Mouse (Mus musculus) induced T-regulatory cell, adult 2 months (primary cell): ENCODE measurements around the gene Ahcyl2.
A peak's percentile ranks its signal among the peaks of the same experiment; 100 is the strongest.
"Not testable (repeated sequence)": the region's sequence is repeated elsewhere in the genome, so short reads cannot be mapped to it uniquely, and the experiment has no call there.

Experiments used
- DNase-seq: peaks from one replicate; pipeline ENCODE4 v3.0.0-alpha.2; 2012; ENCODE audit warnings: low read depth

Gene Ahcyl2

DNA sequence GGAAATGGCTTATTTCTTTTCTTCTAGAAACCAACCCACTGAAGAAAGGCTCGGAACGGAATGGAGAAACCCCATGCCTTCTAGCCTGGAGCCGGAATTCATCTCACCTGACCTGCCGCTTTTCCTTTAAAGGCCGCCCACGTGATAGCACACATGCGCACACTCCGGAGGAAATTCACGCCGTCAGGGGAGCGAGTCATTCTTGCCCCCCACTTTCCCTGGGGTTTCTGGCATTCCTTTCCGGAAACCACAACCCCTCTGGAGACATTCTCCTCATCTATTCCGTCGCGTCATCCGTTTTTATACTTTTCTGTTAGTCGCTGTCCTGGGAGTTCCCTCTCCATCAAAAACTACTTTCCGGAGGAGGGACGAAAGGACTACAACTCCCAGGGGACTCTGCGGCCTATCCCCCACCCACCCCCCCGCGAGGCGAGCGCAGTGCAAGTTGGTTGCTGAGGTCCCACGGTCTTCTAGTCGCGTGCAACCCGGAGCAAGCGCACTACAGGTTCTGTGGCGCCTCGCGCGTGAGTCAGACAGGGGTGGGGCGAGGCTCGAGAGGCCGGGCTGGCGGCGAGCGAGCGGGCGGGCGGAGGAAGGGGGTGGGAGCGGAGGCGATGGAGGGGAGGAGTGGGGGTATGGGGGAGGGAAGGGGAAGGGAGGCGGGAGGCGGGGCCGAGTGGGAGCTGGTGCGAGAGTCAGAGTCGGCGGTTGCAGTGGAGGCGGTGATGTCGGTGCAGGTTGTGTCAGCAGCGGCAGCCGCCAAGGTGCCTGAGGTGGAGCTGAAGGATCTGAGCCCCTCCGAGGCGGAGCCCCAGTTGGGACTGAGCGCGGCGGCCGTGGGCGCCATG lies at the start of gene Ahcyl2:
TSS of gene Ahcyl2 (plus strand) at position 199 of the 848 bp plus-strand sequence.
- DNase-seq, result peak; percentile 97

DNA sequence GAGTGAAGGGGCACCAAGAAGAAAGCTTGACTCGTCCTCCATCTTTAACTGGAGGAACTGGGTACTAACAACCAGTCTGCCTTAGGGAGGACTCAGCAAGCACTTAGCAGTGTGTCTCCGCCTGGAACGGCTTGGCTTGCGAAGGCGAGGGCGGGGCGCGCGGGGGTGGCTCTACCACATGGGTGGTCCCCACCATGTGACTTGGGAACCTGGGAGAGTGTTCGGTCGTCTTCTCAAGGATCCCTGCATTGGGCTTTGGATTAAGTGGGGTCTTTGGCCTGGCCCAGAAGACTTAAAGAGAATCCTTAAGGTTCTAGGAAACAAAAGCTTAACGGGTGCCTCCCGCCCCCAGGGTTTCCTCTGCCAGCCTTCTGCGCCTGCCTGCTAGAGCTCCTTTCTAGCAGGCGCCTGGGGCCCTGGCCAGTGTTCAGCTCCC lies 48.9 kb upstream of the Ahcyl2 start:
- DNase-seq, result no peak

DNA sequence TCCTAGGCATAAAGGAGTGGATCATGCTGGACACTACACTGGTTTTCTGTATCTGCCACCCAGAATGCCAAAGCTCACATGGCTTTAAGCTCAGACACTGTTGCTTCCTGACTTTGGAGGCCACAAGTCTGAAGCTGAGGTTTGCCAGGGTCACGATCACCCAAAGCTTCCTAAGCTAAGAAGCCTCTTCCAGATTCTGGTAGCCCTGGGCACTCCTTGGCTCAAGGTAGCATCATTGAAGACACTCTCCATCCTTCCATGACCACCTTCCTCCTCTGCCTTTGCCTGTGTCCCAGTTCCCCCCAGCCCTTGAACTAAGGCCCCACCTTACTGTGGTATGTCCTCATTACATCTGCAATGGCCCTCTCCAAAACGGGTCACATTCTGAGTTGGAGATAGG lies 45.9 kb upstream of the Ahcyl2 start:
- DNase-seq, result no peak

DNA sequence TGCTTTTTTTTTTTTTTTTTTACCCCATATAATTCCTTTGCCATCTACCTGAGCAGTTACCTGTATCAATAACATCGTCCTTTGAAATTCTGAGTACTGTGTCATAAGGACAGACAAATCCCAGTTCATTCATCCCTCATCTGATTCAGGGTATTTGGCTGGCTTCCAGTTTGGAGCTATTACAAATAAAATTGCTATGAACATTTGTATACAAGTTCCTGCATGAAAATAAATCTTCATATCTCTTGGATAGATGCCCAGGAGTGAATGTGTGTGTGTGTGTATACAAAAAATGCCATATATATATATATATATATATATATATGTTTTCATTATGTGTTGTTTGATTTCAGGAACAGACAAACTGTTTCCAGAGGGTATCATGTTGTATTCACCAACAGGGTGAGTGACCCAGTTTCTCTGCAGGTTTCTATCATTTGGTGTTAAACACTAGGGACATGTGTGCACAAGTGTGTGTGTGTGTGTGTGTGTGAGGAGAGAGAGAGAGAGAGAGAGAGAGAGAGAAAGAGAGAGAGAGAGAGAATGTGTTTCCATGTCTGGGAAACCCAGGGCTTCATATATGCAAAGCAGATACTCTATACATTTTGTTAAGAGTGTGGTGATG lies 41.1 kb upstream of the Ahcyl2 start:
- DNase-seq, result no peak

DNA sequence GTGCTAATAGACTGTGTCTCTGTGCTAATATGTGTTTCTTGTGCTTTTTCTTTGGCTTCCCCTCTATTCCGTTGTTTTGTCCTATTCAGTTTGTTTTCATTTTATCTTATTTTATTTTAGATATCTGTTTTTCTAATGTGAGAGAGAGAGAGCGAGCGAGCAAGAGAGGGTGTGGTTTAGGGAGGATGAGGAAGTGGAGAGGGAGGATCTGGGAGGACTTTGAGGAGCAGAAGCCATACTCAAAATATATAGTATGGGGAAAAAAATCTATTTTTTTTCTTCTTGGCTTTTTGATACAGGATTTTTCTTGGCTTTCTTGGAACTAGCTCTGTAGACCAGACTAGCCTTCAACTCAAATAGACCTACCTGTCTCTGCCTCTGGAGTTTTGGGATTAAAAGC lies 39.8 kb upstream of the Ahcyl2 start:
- DNase-seq, result no peak

DNA sequence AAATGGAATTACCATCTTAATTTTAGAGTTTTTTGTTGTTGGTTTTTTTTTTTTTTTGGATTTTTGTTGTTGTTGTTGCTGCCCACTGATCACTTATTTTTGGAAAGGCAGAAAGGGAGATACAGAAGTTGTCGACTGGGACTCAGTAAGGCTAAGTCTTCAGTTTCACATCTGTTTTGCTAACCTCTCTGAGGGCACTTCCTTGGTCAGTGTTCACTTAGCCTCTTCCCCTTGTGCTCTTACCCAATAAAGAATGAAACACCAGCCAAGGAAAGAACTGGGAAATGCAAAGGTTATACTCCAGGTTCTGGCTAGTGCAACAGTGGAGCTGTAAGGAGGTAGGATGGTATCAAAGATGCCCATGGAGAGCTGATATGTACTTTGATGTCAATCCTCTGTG lies 38.3 kb upstream of the Ahcyl2 start:
- DNase-seq, result no peak

DNA sequence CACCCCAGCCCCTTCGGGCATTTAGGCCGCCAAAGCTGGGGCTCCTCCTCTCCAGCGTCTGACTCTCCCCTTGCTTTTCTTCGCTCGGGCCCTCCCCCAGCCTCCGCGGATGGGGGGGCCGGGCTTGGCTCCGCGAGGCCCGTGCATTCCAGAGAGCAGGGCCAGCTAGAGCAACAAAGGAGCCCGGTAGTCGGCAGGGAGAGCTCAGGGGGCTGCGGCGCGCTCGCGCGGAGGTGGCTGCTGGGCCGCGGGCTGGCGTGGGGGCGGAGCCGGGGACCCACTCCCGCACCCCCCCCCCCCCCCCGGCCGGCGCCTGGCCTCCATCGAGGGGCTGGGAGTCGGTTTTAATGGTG lies 32.5 kb upstream of the Ahcyl2 start, which contains the start of gene Smo:
TSS of gene Smo (plus strand) at position 168 of the 353 bp plus-strand sequence.
- peak; percentile 49 for DNase-seq

DNA sequence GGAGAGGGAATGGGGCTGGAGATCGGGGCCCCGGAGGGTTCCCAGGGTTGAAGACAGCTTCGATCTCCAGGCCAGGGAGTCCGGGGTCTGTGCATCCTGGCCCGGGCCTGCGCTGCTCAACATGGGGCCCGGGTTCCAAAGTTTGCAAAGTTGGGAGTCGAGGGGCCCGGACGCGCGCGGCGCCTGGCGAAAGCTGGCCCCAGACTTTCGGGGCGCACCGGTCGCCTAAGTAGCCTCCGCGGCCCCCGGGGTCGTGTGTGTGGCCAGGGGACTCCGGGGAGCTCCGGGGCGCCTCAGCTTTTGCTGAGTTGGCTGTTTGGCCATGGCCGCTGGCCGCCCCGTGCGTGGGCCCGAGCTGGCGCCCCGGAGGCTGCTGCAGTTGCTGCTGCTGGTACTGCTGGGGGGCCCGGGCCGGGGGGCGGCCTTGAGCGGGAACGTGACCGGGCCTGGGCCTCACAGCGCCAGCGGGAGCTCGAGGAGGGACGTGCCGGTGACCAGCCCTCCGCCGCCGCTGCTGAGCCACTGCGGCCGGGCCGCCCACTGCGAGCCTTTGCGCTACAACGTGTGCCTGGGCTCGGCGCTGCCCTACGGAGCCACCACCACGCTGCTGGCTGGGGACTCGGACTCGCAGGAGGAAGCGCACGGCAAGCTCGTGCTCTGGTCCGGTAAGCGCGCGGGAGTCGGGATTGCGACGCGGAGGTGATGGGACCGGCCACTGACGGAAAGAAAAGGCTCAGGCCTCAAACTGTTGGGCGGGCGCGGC lies 31.9 kb upstream of the Ahcyl2 start:
- DNase-seq, result peak; percentile 49

DNA sequence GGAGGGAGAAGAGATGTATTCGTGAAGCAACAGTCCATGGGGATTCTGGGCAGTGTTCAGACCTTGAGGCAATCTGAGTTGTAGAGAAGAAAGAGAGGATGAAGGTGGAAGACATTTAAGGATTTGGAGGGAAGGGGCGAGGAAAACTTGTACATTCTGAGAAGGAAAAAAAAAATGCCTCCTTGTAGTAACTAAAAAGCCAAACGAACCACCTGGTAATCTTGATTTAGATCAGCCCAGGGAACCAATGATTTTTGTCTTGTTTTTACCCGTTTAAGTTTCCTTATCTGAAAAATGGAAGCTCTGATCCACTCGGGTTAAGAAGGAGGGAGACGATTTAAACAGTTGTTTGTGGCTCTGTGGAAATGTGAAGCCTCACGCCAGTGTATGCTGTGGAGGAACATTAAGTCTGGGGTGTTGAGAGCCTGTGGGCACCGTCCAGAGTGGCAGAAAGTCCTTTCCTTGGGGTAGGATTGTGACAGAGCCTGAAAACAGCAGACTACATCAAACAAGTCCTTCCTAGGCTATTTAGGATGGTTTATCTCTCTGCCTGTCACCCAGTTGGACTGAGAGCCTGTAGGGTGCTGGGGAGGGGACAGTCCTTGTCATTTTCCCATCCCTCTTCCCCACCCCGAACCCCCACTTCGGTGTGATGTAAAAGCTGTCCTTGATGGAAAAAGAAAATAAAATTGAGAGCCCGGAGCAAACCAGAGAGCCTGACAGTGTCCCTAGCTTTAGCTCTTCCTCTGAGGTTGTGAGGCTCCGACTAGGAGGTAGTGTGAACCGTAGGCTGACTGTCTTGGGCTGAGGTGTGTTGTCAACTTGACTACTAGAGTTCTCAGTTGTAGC lies 31.0 kb upstream of the Ahcyl2 start:
- peak; percentile 26 for DNase-seq

DNA sequence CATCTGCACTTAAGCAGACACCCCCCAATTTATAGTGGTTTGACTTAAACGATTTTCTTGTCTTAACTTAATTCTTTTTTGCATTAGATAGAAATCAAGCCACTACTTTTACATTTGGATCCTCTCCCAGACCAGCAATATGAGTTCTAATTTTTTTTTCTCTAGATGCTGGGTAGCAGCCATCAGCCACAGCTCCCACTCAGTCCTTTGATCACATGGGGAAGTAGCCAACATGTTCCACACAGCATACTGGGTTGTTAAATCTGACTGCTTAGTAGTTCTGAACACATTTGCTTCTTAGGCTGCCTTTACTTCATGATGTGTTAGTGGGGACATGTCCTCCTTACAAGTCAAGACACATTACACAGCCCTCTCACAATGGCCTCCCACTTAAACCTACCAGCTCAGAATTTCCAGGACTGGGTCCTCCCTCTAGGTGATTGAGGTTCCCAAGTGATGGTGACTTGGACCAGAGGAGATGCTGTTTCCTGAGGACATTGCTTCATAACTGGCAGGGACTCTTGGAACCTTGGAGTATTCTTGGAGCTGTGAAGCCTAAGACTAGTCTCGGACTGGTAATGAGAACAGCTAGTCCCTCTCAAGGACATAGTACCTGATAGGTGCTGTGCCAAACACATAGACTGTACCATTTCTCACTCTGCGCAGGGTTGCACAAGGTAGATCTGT lies 16.2 kb upstream of the Ahcyl2 start:
- DNase-seq, result no peak

DNA sequence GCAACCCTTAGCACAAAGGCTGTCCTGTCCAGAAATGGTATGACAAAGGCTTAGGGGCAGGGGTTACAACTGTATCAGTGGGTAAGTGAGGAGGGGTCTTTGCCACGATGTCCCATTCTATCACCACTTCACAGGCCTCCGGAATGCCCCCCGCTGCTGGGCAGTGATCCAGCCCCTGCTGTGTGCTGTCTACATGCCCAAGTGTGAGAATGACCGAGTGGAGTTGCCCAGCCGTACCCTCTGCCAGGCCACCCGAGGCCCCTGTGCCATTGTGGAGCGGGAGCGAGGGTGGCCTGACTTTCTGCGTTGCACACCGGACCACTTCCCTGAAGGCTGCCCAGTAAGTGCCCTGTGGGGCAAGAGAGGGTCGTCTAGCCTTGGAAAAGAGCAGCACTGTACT lies 14.5 kb upstream of the Ahcyl2 start:
- no peak for DNase-seq

DNA sequence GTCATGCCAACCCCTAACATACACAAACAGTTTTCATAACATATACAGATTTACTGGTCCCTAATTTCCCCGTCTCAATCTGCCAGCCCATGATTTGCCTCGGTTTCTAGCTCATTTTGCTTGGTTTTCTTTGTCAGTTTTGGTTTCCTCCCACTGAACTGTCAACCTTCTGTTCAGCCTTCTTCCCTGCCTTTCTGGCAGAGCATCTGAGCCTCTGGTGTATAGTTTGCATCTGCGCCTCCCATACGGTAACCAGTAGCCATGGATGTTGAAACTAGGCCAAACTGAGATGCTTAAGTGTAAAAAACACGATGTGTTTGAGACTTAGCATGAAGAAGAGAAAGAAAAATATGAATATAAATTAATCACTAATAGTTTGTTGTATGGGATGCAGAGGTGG lies 11.8 kb upstream of the Ahcyl2 start:
- DNase-seq, result no peak

DNA sequence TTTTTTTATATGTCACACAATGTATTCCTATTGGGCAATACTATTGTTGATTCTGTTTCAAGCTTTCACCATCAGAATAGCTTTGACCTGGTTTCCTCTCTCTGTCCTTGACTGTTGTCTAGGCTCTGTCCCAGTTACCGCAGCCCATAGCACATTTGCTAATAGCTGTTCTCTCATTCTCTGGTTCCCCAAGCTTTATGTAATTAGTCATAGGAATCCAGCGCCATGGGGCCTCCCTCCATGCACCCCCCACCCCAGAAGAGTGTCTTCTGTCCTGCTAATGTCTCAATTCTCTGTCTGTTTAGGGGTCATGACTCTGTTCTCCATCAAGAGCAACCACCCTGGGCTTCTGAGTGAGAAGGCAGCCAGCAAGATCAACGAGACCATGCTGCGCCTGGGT lies 11.3 kb upstream of the Ahcyl2 start:
- DNase-seq, result no peak

DNA sequence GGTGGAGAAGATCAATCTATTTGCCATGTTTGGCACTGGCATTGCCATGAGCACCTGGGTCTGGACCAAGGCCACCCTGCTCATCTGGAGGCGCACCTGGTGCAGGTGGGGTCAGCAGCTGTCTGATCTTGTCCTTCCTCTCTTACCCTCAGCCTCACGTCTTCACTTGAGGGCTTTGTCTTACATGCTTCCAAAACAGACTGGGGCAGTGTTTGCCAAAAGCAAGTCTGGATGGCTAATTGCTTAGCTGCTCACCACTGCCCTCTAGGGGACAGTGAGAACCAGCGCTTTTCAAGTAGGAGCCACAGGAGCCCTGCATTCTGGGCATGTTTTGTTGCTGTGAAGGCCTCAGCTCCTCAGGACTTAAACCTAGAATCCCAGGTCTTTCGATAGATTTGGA lies 9.4 kb upstream of the Ahcyl2 start:
- peak; percentile 85 for DNase-seq

DNA sequence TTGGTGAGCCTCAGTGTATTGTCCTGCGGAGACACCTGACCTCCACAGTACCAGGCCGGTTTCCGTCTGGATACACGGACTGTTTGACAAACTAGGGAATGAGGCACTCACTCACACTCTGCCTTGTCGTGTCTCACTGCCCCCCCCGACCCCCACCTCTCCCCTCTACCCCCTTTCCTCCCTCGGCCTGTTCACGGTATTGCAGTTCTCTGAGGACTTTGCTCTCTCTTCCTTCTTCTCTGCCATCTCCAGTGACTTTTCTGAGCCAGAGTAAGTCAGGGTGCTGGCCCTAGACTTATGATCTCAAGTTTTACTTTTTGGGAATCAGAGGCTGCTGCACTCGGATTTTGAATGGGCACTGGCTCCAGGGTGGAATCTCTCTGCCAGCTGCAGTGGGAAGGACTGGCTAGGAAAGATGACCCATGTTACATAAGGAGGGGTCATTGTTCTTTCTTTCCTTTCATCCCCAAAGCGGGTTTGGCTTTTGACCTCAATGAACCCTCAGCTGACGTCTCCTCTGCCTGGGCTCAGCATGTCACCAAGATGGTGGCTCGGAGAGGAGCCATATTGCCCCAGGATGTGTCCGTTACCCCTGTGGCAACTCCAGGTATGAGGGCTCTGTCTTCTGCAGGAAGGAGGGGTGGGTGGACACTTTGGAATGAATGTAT lies 8.7 kb upstream of the Ahcyl2 start:
- DNase-seq, result no peak

DNA sequence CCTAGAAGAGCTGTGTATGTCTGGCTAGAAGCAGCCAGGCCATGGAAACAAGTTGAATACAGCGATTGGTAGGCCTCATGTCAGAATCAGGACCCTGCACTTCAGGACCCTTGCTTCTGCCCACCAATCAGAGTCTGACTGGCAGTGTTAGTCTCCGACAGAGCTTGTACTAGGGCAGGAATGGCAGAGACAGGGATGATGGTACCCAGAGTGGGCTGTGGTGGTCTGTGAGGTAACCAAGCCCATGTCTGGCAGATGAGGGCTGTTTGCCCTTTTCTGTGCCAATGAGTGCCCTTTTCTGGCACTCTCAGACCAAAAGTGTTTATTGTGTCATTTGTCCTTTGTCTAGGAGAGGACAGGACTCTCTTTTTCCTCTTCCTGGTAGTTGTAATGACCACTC lies 7.4 kb upstream of the Ahcyl2 start:
- not testable (repeated sequence) for DNase-seq

DNA sequence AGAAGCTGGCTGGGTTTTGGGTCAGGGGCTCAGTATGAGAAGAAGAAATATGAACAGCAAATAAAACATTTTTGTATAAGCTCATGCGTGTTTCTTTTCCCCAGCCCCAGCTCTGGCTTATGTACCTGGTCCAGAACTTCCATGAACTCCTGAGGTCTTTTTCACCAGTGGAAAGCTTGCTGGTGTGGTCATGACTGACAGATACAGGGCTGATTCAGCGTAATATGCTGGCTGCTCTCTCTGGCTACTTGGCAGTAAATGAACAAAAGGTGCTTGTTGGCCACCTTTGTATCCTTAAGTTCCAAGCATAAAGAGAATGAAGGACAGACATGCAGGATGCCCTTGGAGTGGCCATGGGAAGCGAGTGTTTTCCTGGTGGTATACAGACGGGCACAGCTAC lies 6.5 kb upstream of the Ahcyl2 start:
- no peak for DNase-seq

DNA sequence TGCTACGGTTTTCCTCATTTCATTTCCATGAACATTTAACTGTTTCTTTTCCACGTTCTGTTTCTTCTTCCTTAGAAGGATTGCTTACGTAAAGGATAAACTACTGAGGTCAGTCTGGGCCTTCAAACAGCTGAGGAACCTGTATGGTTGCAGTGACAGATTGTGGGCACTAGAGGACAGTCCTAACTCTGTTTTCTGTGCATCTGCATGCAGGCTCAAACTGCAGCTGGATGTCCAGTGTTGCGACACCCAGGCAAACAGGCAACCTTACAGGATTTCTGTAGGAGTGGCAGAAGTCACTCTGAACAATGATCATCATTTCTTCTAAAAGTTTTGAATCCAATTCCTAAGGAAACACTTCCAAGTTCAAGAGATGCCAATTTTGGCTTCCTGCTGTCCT lies 5.3 kb upstream of the Ahcyl2 start:
- DNase-seq, result peak; percentile 53

DNA sequence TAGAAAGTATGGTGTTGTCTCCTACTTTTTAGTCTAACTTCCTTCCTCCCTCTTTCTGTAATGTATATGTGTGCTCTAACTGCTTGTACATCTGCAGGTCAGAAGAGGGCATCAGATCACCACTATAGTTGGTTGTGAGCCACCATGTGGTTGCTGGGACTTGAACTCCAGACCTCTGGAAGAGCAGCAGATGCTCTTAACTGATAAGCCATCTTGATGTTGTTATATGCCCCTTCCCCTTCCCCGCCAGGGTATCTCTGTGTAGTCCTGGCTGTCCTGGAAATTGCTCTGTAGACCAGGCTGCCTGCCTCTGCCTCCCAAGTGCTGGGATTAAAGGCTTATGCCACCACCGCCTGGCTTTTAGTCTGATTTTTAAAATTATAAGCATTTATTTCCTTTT lies 937 bp upstream of the Ahcyl2 start:
- peak; percentile 28 for DNase-seq

DNA sequence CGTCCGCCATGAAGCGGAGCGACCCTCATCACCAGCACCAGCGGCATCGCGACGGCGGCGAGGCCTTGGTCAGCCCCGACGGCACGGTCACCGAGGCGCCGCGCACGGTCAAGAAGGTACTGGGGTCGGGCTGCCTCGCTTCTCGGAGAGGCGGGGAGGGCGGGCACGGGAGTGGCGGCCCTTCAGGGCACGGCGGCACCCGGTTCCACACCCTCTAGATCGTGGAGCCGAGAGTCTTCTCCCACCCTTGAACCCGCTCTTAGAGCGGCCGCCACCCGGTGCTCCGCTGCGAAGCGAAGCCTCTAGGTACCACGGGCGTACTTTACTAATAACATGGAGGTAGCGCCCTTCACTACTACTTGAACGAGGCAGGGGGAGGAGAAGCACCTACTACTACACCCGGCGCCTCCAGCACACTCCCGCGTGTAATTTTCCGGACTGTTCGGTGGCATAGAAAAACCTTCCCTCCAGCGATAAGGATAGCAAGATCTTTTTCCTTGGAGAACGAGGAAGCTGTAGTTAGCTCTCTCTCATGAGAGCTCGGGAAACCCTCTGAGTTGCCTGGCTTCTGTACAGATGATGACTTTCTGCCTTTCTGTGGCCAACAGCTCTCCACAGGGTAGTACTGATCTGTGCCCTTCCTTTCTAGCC lies 1.1 kb downstream of the Ahcyl2 start:
- peak; percentile 68 for DNase-seq
